Mouse (Mus musculus): ENCODE measurements at regions not wholly inside any gene's neighbourhood (a gene's known extent, or its start where the extent isn't known, plus 50 kb on each side); places are given as distances from the start of the nearest gene placed in this dataset.

DNA sequence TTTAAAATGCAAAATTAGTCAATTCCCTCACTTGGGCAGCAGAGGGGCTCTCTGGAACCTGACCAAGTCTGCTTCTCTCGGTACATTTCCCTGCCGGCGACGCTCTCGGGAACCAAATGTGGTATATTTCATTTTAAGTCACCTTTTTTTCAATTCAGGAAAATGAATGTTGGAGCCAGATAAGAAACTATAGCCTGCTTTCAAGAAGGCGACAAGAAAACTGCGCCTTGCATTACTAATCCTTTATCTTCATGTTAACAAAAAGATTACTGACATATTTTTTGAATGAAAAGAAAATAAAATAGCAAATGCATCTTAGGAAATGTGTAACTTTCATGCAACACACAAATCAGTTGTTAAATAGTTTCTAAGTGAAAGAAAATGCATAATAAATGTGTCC is 98.2 kb downstream of the Il20rb start:
- no peak overlapping the region for H3K4me3 ChIP-seq (ENCODE audit: low read depth, low read length)
- no peak overlapping the region for H3K27ac ChIP-seq (replicated peaks; ENCODE audit: low read depth, low read length)
- no peak overlapping the region for H3K4me2 ChIP-seq (ENCODE audit: low read depth, low read length)
- ATAC-seq (replicated peaks; ENCODE audit: insufficient number of reproducible peaks, low FRiP score, low TSS enrichment, low read depth) = no peak
- H3K27me3 ChIP-seq (ENCODE audit: control insufficient read depth, insufficient read depth, low read length) = no peaks in the 10 kb centered on the region
- no peak overlapping the region for H3K9ac ChIP-seq (replicated peaks; ENCODE audit: low read length)
- WGBS = 91% methylated on average over 7 of the region's 7 CpGs
- H3K4me1 ChIP-seq (ENCODE audit: control insufficient read depth, insufficient read depth, low read length) = no peaks in the 10 kb centered on the region
- H3K36me3 ChIP-seq (replicated peaks; ENCODE audit: control insufficient read depth, insufficient read depth, low read depth, low read length) = no peaks in the 10 kb centered on the region
- no peak for DNase-seq (ENCODE audit: low spot score)
- no peaks in the 10 kb centered on the region for H3K9me3 ChIP-seq (replicated peaks; ENCODE audit: control insufficient read depth, low read length)

- H3K27ac ChIP-seq (replicated peaks; ENCODE audit: low read depth, low read length) = no peak overlapping the region
- no peaks in the 10 kb centered on the region for H3K27me3 ChIP-seq (ENCODE audit: control insufficient read depth, insufficient read depth, low read length)
- no peaks in the 10 kb centered on the region for H3K4me1 ChIP-seq (ENCODE audit: control insufficient read depth, insufficient read depth, low read length)
- ATAC-seq (replicated peaks; ENCODE audit: insufficient number of reproducible peaks, low FRiP score, low TSS enrichment, low read depth) (no peak), DNase-seq (ENCODE audit: low spot score) (peak; percentile 7)
- no peak overlapping the region for H3K4me3 ChIP-seq (ENCODE audit: low read depth, low read length)
- H3K36me3 ChIP-seq (replicated peaks; ENCODE audit: control insufficient read depth, insufficient read depth, low read depth, low read length) = no peaks in the 10 kb centered on the region
- no peak overlapping the region for H3K4me2 ChIP-seq (ENCODE audit: low read depth, low read length)
- no peak overlapping the region for H3K9ac ChIP-seq (replicated peaks; ENCODE audit: low read length)
- 34% methylated on average over 13 of the region's 13 CpGs for WGBS
- H3K9me3 ChIP-seq (replicated peaks; ENCODE audit: control insufficient read depth, low read length) = no peaks in the 10 kb centered on the region
Observed at GRCm38 (mm10) chr9:100387171-100387685, 99.4 kb downstream of the Il20rb start.

GRCm38 (mm10) chr9:100382492-100382891 is 104.1 kb downstream of the Il20rb start:
- Histone ChIP-seq H3K36me3 (replicated peaks; ENCODE audit: control insufficient read depth, insufficient read depth, low read depth, low read length) (no peaks in the 10 kb centered on the region), H3K4me3 (ENCODE audit: low read depth, low read length) (no peak overlapping the region), H3K27me3 (ENCODE audit: control insufficient read depth, insufficient read depth, low read length) (no peaks in the 10 kb centered on the region), H3K9ac (replicated peaks; ENCODE audit: low read length) (no peak overlapping the region), H3K9me3 (replicated peaks; ENCODE audit: control insufficient read depth, low read length) (no peaks in the 10 kb centered on the region), H3K27ac (replicated peaks; ENCODE audit: low read depth, low read length) (no peak overlapping the region), H3K4me1 (ENCODE audit: control insufficient read depth, insufficient read depth, low read length) (no peaks in the 10 kb centered on the region), H3K4me2 (ENCODE audit: low read depth, low read length) (no peak overlapping the region)
- WGBS = 64% methylated on average over 5 of the region's 5 CpGs
- peak; percentile 72 for DNase-seq (ENCODE audit: low spot score)
- no peak for ATAC-seq (replicated peaks; ENCODE audit: insufficient number of reproducible peaks, low FRiP score, low TSS enrichment, low read depth)

- H3K36me3 ChIP-seq (replicated peaks; ENCODE audit: control insufficient read depth, insufficient read depth, low read depth, low read length) = no peaks in the 10 kb centered on the region
- no peaks in the 10 kb centered on the region for H3K4me1 ChIP-seq (ENCODE audit: control insufficient read depth, insufficient read depth, low read length)
- no peak overlapping the region for H3K9ac ChIP-seq (replicated peaks; ENCODE audit: low read length)
- H3K27me3 ChIP-seq (ENCODE audit: control insufficient read depth, insufficient read depth, low read length) = no peaks in the 10 kb centered on the region
- 83% methylated on average over 5 of the region's 5 CpGs for WGBS
- no peak for ATAC-seq (replicated peaks; ENCODE audit: insufficient number of reproducible peaks, low FRiP score, low TSS enrichment, low read depth)
- no peak overlapping the region for H3K27ac ChIP-seq (replicated peaks; ENCODE audit: low read depth, low read length)
- H3K9me3 ChIP-seq (replicated peaks; ENCODE audit: control insufficient read depth, low read length) = no peaks in the 10 kb centered on the region
- H3K4me2 ChIP-seq (ENCODE audit: low read depth, low read length) = no peak overlapping the region
- no peak for DNase-seq (ENCODE audit: low spot score)
- no peak overlapping the region for H3K4me3 ChIP-seq (ENCODE audit: low read depth, low read length)
Observed at GRCm38 (mm10) chr9:100369921-100370320, 116.7 kb downstream of the Il20rb start.

DNA sequence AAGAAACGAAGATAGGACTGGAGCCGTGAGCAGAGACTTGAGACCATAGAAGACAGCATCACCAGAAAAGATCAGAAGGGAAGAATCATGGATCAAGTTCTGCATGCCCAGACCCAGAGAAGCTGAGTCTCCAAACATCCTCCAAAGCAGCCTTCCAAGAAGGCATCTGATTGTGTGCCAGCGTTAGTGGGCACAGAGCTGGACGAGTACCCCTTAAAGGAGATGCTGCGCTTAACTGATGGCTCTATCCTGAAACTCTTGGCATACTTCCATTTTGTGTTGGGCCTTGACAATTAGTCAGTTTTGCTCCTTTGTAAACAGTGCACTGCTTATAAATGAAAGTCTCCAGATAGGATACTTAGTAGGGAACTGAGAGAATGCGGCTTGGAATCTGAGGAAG is 119.8 kb downstream of the Il20rb start:
- no peaks in the 10 kb centered on the region for H3K27me3 ChIP-seq (ENCODE audit: control insufficient read depth, insufficient read depth, low read length)

GRCm38 (mm10) chr9:100359934-100360716 is 126.5 kb downstream of the Il20rb start:
- Histone ChIP-seq H3K27ac (replicated peaks; ENCODE audit: low read depth, low read length) (no peak overlapping the region), H3K9me3 (replicated peaks; ENCODE audit: control insufficient read depth, low read length) (no peaks in the 10 kb centered on the region), H3K4me1 (ENCODE audit: control insufficient read depth, insufficient read depth, low read length) (no peaks in the 10 kb centered on the region), H3K36me3 (replicated peaks; ENCODE audit: control insufficient read depth, insufficient read depth, low read depth, low read length) (no peaks in the 10 kb centered on the region), H3K9ac (replicated peaks; ENCODE audit: low read length) (no peak overlapping the region), H3K4me3 (ENCODE audit: low read depth, low read length) (no peak overlapping the region), H3K27me3 (ENCODE audit: control insufficient read depth, insufficient read depth, low read length) (no peaks in the 10 kb centered on the region), H3K4me2 (ENCODE audit: low read depth, low read length) (no peak overlapping the region)
- DNase-seq (ENCODE audit: low spot score) (peak; percentile 67), ATAC-seq (replicated peaks; ENCODE audit: insufficient number of reproducible peaks, low FRiP score, low TSS enrichment, low read depth) (no peak)
- 67% methylated on average over 9 of the region's 9 CpGs for WGBS

More for the DNA sequence above, 119.8 kb downstream of the Il20rb start:
- Histone ChIP-seq H3K4me3 (ENCODE audit: low read depth, low read length) (no peak overlapping the region), H3K4me1 (ENCODE audit: control insufficient read depth, insufficient read depth, low read length) (no peaks in the 10 kb centered on the region), H3K4me2 (ENCODE audit: low read depth, low read length) (no peak overlapping the region), H3K27ac (replicated peaks; ENCODE audit: low read depth, low read length) (no peak overlapping the region), H3K9me3 (replicated peaks; ENCODE audit: control insufficient read depth, low read length) (no peaks in the 10 kb centered on the region), H3K36me3 (replicated peaks; ENCODE audit: control insufficient read depth, insufficient read depth, low read depth, low read length) (no peaks in the 10 kb centered on the region), H3K9ac (replicated peaks; ENCODE audit: low read length) (no peak overlapping the region)
- 78% methylated on average over 6 of the region's 6 CpGs for WGBS
- DNase-seq (ENCODE audit: low spot score) = no peak
- ATAC-seq (replicated peaks; ENCODE audit: insufficient number of reproducible peaks, low FRiP score, low TSS enrichment, low read depth) = no peak

DNA sequence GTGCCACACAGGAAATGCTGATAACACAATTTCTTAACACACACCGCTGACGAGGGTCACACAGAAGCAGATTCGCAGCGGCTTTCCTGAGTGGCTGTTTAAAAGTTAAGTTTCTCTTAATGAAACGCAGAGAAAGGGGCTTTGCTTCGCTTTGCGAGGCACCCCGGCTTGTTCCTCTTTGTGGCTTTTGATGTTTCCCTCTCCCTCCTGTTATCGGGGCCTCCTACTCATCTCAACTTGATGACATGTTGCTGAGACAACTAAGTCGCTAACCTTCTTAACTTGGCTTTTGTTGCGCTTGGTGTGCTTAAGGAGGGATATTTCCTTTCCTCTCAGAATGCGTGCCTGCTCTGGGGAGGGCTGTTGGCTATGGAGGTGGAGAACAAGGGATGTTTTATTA is 129.0 kb downstream of the Il20rb start:
- Histone ChIP-seq H3K4me1 (ENCODE audit: control insufficient read depth, insufficient read depth, low read length) (no peaks in the 10 kb centered on the region), H3K4me2 (ENCODE audit: low read depth, low read length) (no peak overlapping the region), H3K9ac (replicated peaks; ENCODE audit: low read length) (no peak overlapping the region), H3K27me3 (ENCODE audit: control insufficient read depth, insufficient read depth, low read length) (no peaks in the 10 kb centered on the region), H3K9me3 (replicated peaks; ENCODE audit: control insufficient read depth, low read length) (no peaks in the 10 kb centered on the region), H3K27ac (replicated peaks; ENCODE audit: low read depth, low read length) (no peak overlapping the region), H3K4me3 (ENCODE audit: low read depth, low read length) (no peak overlapping the region), H3K36me3 (replicated peaks; ENCODE audit: control insufficient read depth, insufficient read depth, low read depth, low read length) (no peaks in the 10 kb centered on the region)
- ATAC-seq (replicated peaks; ENCODE audit: insufficient number of reproducible peaks, low FRiP score, low TSS enrichment, low read depth) (no peak), DNase-seq (ENCODE audit: low spot score) (no peak)
- 58% methylated on average over 12 of the region's 12 CpGs for WGBS

- H3K4me2 ChIP-seq (ENCODE audit: low read depth, low read length) = no peak overlapping the region
- ATAC-seq (replicated peaks; ENCODE audit: insufficient number of reproducible peaks, low FRiP score, low TSS enrichment, low read depth) (no peak), DNase-seq (ENCODE audit: low spot score) (no peak)
- no peaks in the 10 kb centered on the region for H3K9me3 ChIP-seq (replicated peaks; ENCODE audit: control insufficient read depth, low read length)
- no peaks in the 10 kb centered on the region for H3K36me3 ChIP-seq (replicated peaks; ENCODE audit: control insufficient read depth, insufficient read depth, low read depth, low read length)
- H3K27me3 ChIP-seq (ENCODE audit: control insufficient read depth, insufficient read depth, low read length) = no peaks in the 10 kb centered on the region
- WGBS = 80% methylated on average over 8 of the region's 8 CpGs
- H3K9ac ChIP-seq (replicated peaks; ENCODE audit: low read length) = no peak overlapping the region
- no peaks in the 10 kb centered on the region for H3K4me1 ChIP-seq (ENCODE audit: control insufficient read depth, insufficient read depth, low read length)
- no peak overlapping the region for H3K4me3 ChIP-seq (ENCODE audit: low read depth, low read length)
- H3K27ac ChIP-seq (replicated peaks; ENCODE audit: low read depth, low read length) = no peak overlapping the region
Observed at GRCm38 (mm10) chr9:100340796-100341195, 145.8 kb downstream of the Il20rb start.
